ENCODE assay signal across 29 mouse cellular contexts in genomic region chr10:9579374-9579773, GRCm38 (mm10).
"Had no signal": no experiment of that assay in that cellular context is flagged by ENCODE, and none has a peak within 500 bp of the region (broad histone marks: within the 10 kb centered on the region; RNA-seq: fewer than 3 reads in every experiment).

No protein-coding gene starts in this region.

- H3K9ac ChIP-seq: heart, embryonic 13.5 days; heart, embryonic 15.5 days; hindbrain, embryonic 13.5 days; hindbrain, embryonic 15.5 days; kidney, embryonic 15.5 days; limb, embryonic 12.5 days; liver, embryonic 13.5 days; liver, embryonic 15.5 days; liver, postnatal 0 days had no signal

- H3K9me3 ChIP-seq: heart, embryonic 13.5 days; heart, embryonic 15.5 days; hindbrain, embryonic 13.5 days; hindbrain, embryonic 15.5 days; kidney, embryonic 15.5 days; limb, embryonic 10.5 days; limb, embryonic 12.5 days; liver, embryonic 13.5 days; liver, embryonic 15.5 days had no signal

- H3K27me3 ChIP-seq: heart, embryonic 13.5 days; heart, embryonic 15.5 days; hindbrain, embryonic 13.5 days; hindbrain, embryonic 15.5 days; kidney, embryonic 15.5 days; limb, embryonic 12.5 days; liver, embryonic 13.5 days; liver, embryonic 15.5 days had no signal

- H3K4me2 ChIP-seq: heart, embryonic 11.5 days; heart, embryonic 13.5 days; heart, embryonic 15.5 days; hindbrain, embryonic 13.5 days; hindbrain, embryonic 15.5 days; kidney, embryonic 15.5 days; limb, embryonic 12.5 days; liver, embryonic 11.5 days; liver, embryonic 13.5 days; liver, embryonic 15.5 days had no signal

- H3K27ac ChIP-seq: heart, adult 2 months; heart, embryonic 13.5 days; heart, embryonic 15.5 days; hindbrain, embryonic 13.5 days; hindbrain, embryonic 15.5 days; hindbrain, postnatal 0 days; kidney, embryonic 15.5 days; kidney, postnatal 0 days; layer of hippocampus, adult 2 months; left cerebral cortex, adult 2 months; limb, embryonic 10.5 days; limb, embryonic 12.5 days; liver, embryonic 13.5 days; liver, embryonic 15.5 days had no signal

- H3K4me1 ChIP-seq: hindbrain, embryonic 13.5 days; hindbrain, embryonic 15.5 days; kidney, embryonic 15.5 days; limb, embryonic 10.5 days; limb, embryonic 12.5 days; liver, embryonic 13.5 days; liver, embryonic 15.5 days had no signal

- ATAC-seq: hindbrain, postnatal 0 days; intestine, embryonic 16.5 days; liver, postnatal 0 days had no signal

- H3K4me3 ChIP-seq: heart, adult 2 months; heart, embryonic 13.5 days; heart, embryonic 15.5 days; hindbrain, embryonic 13.5 days; hindbrain, embryonic 15.5 days; kidney, embryonic 15.5 days; layer of hippocampus, adult 2 months; left cerebral cortex, adult 2 months; limb, embryonic 10.5 days; limb, embryonic 12.5 days; liver, embryonic 13.5 days; liver, embryonic 15.5 days had no signal

- H3K36me3 ChIP-seq: heart, embryonic 13.5 days; heart, embryonic 15.5 days; hindbrain, embryonic 13.5 days; hindbrain, embryonic 15.5 days; kidney, embryonic 15.5 days; limb, embryonic 10.5 days; limb, embryonic 12.5 days; liver, embryonic 13.5 days; liver, embryonic 15.5 days had no signal

- DNase-seq: gastrocnemius, postnatal 14 days; gastrocnemius, postnatal 36 days; heart, adult 11 months; heart, adult 2 months; heart, postnatal 14 days; heart, postnatal 36 days; kidney, adult 11 months; kidney, adult 2 months; kidney, adult 9 months; kidney, postnatal 14 days; kidney, postnatal 36 days; liver; liver, embryonic 13.5 days; liver, postnatal 0 days had no signal
